Mouse (Mus musculus) neutrophil, adult 65 days (primary cell): ENCODE results near the gene Olfr558. TPM values are rescaled to one million over a fixed set of nuclear protein-coding genes. Genes with fewer than 3 reads are reported as not detected.

Source experiments
- total RNA-seq: library from RNA; stranded (reverse); gene quantifications from 2 replicates; pipeline ENCODE4 v1.2.4, GENCODE M21; 2023

Gene Olfr558
- not detected in 2 replicates for total RNA-seq

GRCm38 (mm10) chr7:102701915-102702314, at the start of gene Olfr558:
Gene Olfr558, plus strand, starts transcription at chr7:102702215.

GRCm38 (mm10) chr7:102658523-102658922, 43.5 kb upstream of the Olfr558 start, which contains the start of gene Olfr555:
Gene Olfr555, plus strand, starts transcription at chr7:102658823.

GRCm38 (mm10) chr7:102664599-102664998, 37.4 kb upstream of the Olfr558 start, which contains the start of gene Olfr556:
Gene Olfr556, plus strand, starts transcription at chr7:102664899.

GRCm38 (mm10) chr7:102686944-102687501, 15.0 kb upstream of the Olfr558 start, which contains the start of gene Trim68:
Gene Trim68, minus strand, starts transcription at chr7:102687327.

GRCm38 (mm10) chr7:102695358-102696125, 6.5 kb upstream of the Olfr558 start, which contains the start of gene Olfr557:
Gene Olfr557, plus strand, starts transcription at chr7:102695910.

GRCm38 (mm10) chr7:102718970-102719369, 17.0 kb downstream of the Olfr558 start, which contains the start of gene Olfr33:
Gene Olfr33, minus strand, starts transcription at chr7:102719070.

GRCm38 (mm10) chr7:102727391-102727790, 25.4 kb downstream of the Olfr558 start, which contains the start of gene Olfr559:
Gene Olfr559, minus strand, starts transcription at chr7:102727491.

GRCm38 (mm10) chr7:102759266-102759665, 57.3 kb downstream of the Olfr558 start, which contains the start of the genes Olfr560 and Olfr78:
Gene Olfr560, minus strand, starts transcription at chr7:102759366.
Gene Olfr78, minus strand, starts transcription at chr7:102759471.

Other genes with a start within 250 kb of the Olfr558 start
- gene Olfr543, start 220.5 kb upstream of the Olfr558 start, total RNA-seq: not detected in 2 replicates
- not detected in 2 replicates for gene Olfr544, start 213.9 kb upstream of the Olfr558 start, total RNA-seq
- gene Olfr545, start 202.6 kb upstream of the Olfr558 start, total RNA-seq: not detected in 2 replicates
- not detected in 2 replicates for gene Olfr547, start 167.5 kb upstream of the Olfr558 start, total RNA-seq
- not detected in 2 replicates for gene Olfr548-ps1, start 161.3 kb upstream of the Olfr558 start, total RNA-seq
- not detected in 2 replicates for gene Olfr549, start 152.3 kb upstream of the Olfr558 start, total RNA-seq
- gene Trim21, start 136.7 kb upstream of the Olfr558 start, total RNA-seq: 15.1 and 20.6 TPM in 2 replicates
- gene Olfr550, start 130.8 kb upstream of the Olfr558 start, total RNA-seq: not detected in 2 replicates
- gene Olfr551, start 110.3 kb upstream of the Olfr558 start, total RNA-seq: not detected in 2 replicates
- 0.19 TPM in 1 of 2 replicates, not detected in the other for gene Olfr552, start 104.4 kb upstream of the Olfr558 start, total RNA-seq
- not detected in 2 replicates for gene Olfr553, start 84.0 kb upstream of the Olfr558 start, total RNA-seq
- gene Olfr554, start 63.8 kb upstream of the Olfr558 start, total RNA-seq: not detected in 2 replicates
- gene Olfr555, start 43.4 kb upstream of the Olfr558 start, total RNA-seq: not detected in 2 replicates
- not detected in 2 replicates for gene Olfr556, start 37.3 kb upstream of the Olfr558 start, total RNA-seq
- 2.0 and 2.8 TPM in 2 replicates for gene Trim68, start 14.9 kb upstream of the Olfr558 start, total RNA-seq
- not detected in 2 replicates for gene Olfr557, start 6.3 kb upstream of the Olfr558 start, total RNA-seq
- not detected in 2 replicates for gene Olfr33, start 16.9 kb downstream of the Olfr558 start, total RNA-seq
- gene Olfr559, start 25.3 kb downstream of the Olfr558 start, total RNA-seq: not detected in 2 replicates
- gene Olfr560, start 57.2 kb downstream of the Olfr558 start, total RNA-seq: not detected in 2 replicates
- gene Olfr78, start 57.3 kb downstream of the Olfr558 start, total RNA-seq: not detected in 2 replicates
- gene Olfr561, start 69.0 kb downstream of the Olfr558 start, total RNA-seq: not detected in 2 replicates
- not detected in 2 replicates for gene Olfr564, start 101.3 kb downstream of the Olfr558 start, total RNA-seq
- not detected in 2 replicates for gene Olfr566, start 156.6 kb downstream of the Olfr558 start, total RNA-seq
- gene Olfr568, start 174.9 kb downstream of the Olfr558 start, total RNA-seq: not detected in 2 replicates
- gene Olfr569, start 188.7 kb downstream of the Olfr558 start, total RNA-seq: not detected in 2 replicates
- gene Olfr570, start 192.4 kb downstream of the Olfr558 start, total RNA-seq: not detected in 2 replicates
- gene Olfr571, start 215.3 kb downstream of the Olfr558 start, total RNA-seq: not detected in 2 replicates
- not detected in 2 replicates for gene Olfr572, start 222.2 kb downstream of the Olfr558 start, total RNA-seq
- not detected in 2 replicates for gene Olfr573-ps1, start 240.4 kb downstream of the Olfr558 start, total RNA-seq
- not detected in 2 replicates for gene Olfr574, start 246.3 kb downstream of the Olfr558 start, total RNA-seq